Mouse (Mus musculus) ES-E14 (cell line): ENCODE data around the gene Mamdc4. TPM values are rescaled to one million over a fixed set of nuclear protein-coding genes. Genes with fewer than 3 reads are reported as not detected.
A peak's percentile ranks its signal among the peaks of the same experiment; 100 is the strongest.

ENCODE experiments used
- DNase-seq: peaks from one replicate; pipeline ENCODE4 v3.0.0-alpha.2; 2013; ENCODE audit warnings: low read depth, low spot score
- H3K27ac ChIP-seq: 2 replicates; pipeline ENCODE4 v1.5.1; 2012; ENCODE audit warnings: low read depth, mild to moderate bottlenecking, low read length, moderate library complexity, mixed read lengths; ENCODE audit not compliant: poor library complexity, insufficient read depth, severe bottlenecking
- H3K36me3 ChIP-seq: 2 replicates; pipeline ENCODE4 v1.6.1; 2012; ENCODE audit warnings: mild to moderate bottlenecking, low read length, moderate library complexity, mixed read lengths; ENCODE audit not compliant: control insufficient read depth, poor library complexity, insufficient read depth, severe bottlenecking
- H3K4me1 ChIP-seq, 2 experiments: fragments of 150-350 bp in 1 of 2; sonication (generic) in 1 of 2; 2 replicates each; pipeline ENCODE4 v1.6.1; 2012; ENCODE audit warnings: low read length in 2 of 2, mild to moderate bottlenecking in 1 of 2, mixed read lengths in 1 of 2; ENCODE audit not compliant: control insufficient read depth in 2 of 2, insufficient read depth in 2 of 2, poor library complexity in 1 of 2
- H3K4me3 ChIP-seq, 2 experiments: fragments of 150-350 bp in 1 of 2; sonication (generic) in 1 of 2; 2 replicates each; pipeline ENCODE4 v1.5.1; 2012; ENCODE audit warnings: low read length in 2 of 2, low read depth in 1 of 2, mild to moderate bottlenecking in 1 of 2, mixed read lengths in 1 of 2; ENCODE audit not compliant: insufficient read depth in 1 of 2, poor library complexity in 1 of 2, severe bottlenecking in 1 of 2
- H3K9ac ChIP-seq: 2 replicates; pipeline ENCODE4 v1.6.1; 2012; ENCODE audit warnings: low read depth, mild to moderate bottlenecking, low read length, mixed read lengths; ENCODE audit not compliant: poor library complexity, insufficient read depth, severe bottlenecking
- H3K9me3 ChIP-seq: fragments of 150-350 bp; sonication (generic); 2 replicates; pipeline ENCODE4 v1.6.1; 2012; ENCODE audit warnings: low read depth, mild to moderate bottlenecking, low read length; ENCODE audit not compliant: control insufficient read depth, insufficient read depth
- CHD2 ChIP-seq: IDR thresholded peaks from 2 replicates; pipeline ENCODE4 v1.6.1; 2014; ENCODE audit warnings: mild to moderate bottlenecking, low read depth, low read length, inconsistent platforms
- HCFC1 ChIP-seq: IDR thresholded peaks from 2 replicates; pipeline ENCODE4 v1.6.1; 2012; ENCODE audit warnings: low read length, inconsistent platforms, borderline replicate concordance; ENCODE audit not compliant: insufficient read depth
- MAFK ChIP-seq: IDR thresholded peaks from 2 replicates; pipeline ENCODE4 v1.6.1; 2014; ENCODE audit warnings: mild to moderate bottlenecking, low read depth, low read length, inconsistent platforms; ENCODE audit not compliant: insufficient read depth
- ZC3H11A ChIP-seq: IDR thresholded peaks from 2 replicates; pipeline ENCODE4 v1.6.1; 2012; ENCODE audit warnings: low read depth, mild to moderate bottlenecking, inconsistent platforms, low read length, borderline replicate concordance
- ZNF384 ChIP-seq: IDR thresholded peaks from 2 replicates; pipeline ENCODE4 v1.6.1; 2012; ENCODE audit warnings: low read depth, low read length, inconsistent platforms
- in situ Hi-C, 2 experiments: fragments of 600-800 bp; cut with MboI; formaldehyde crosslinking; loops; one replicate each; pipeline ENCODE4 v1.15.1; 2025; ENCODE audit warnings: low sequenced_read_pairs in 2 of 2, inconsistent platforms in 1 of 2; ENCODE audit not compliant: unreplicated experiment in 2 of 2
- total RNA-seq: library from RNA; depleted of rRNA; stranded (reverse); fragments of 300-350 nt; gene quantifications from 2 replicates; pipeline ENCODE4 v1.2.3, GENCODE M21; 2012

Mamdc4 gene
- total RNA-seq, 1 experiment: 4.1 TPM

DNA sequence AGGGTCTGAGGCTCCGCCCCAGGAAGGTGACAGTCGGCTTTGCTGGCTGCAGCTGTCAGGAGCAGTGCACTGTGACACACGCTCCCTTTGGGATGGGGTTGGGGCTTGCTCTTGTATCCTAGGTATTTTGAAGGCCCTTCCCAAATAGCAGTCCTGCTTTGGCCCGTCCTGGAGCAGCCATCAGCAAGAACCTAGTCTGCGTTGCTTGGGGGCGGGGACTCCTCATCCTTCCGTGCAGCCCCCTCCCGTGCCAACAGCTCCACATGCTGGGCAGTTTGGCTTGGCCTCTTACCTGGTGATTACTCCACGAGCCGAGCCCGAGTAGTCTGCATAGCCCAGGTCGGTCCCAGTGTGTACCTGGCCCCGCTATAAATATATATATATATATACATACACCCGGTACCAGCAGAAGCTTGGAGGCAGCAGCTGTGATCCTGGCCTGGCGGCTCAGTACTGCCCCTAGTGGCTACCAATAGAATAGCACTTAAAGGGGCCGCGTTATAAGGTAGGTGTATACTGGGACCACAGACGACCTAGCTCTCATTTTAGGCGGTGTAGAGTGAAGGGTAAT, 6.7 kb upstream of the Mamdc4 start, which contains the start of gene Ajm1:
TSS of gene Ajm1 (minus strand) at position 464 of the 571 bp plus-strand sequence.
- no peak within 1 kb of the TSS for H3K27ac ChIP-seq
- in situ Hi-C loops: no loop called here
- no peaks in the 10 kb centered on the region for H3K9me3 ChIP-seq
- H3K9ac ChIP-seq: no peak within 1 kb of the TSS
- H3K4me3 ChIP-seq: no peak within 1 kb of the TSS
- no peak for TF ChIP-seq MAFK
- no peak for TF ChIP-seq CHD2
- no peak for TF ChIP-seq HCFC1
- no peak for TF ChIP-seq ZNF384
- TF ChIP-seq ZC3H11A: no peak
- H3K4me1 ChIP-seq: peaks cover 0 to 31% of the 10 kb centered on the region in 2 experiments; a peak in 2 of 4 replicates
- peaks cover 16% of the 10 kb centered on the region; the same call in 1 of the 2 replicates for H3K36me3 ChIP-seq
- DNase-seq: no peak

DNA sequence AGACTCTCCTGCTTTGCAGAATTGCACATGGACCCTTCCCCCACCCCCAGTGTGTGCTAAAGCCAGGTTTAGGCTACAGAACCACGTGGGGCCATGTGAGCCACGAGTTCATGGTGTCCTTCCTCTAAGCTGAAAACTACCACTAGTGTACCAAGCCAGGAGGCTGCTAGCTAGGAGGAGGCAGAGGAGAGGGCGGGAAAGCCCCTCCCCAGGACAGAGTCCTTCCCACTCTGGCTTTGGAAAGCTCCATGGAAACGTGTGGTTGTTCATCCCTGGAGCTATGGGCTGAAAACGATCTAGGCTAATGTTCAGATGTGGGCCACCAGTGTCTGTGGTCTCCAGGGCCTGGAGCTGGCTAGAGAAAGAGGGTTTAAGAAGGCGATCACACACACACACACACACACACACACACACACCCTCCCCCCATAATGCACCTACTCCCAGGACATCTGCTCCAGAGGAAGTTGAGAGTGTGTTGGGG, 6.0 kb upstream of the Mamdc4 start:
- no peak for DNase-seq
- no peak overlapping the region for H3K27ac ChIP-seq
- no peak overlapping the region for H3K4me3 ChIP-seq
- no peaks in the 10 kb centered on the region for H3K9me3 ChIP-seq
- no peak overlapping the region for H3K9ac ChIP-seq
- TF ChIP-seq ZC3H11A (no peak), CHD2 (no peak), ZNF384 (no peak), MAFK (no peak), HCFC1 (no peak)
- H3K36me3 ChIP-seq: peaks cover 14% of the 10 kb centered on the region; the same call in 1 of the 2 replicates
- H3K4me1 ChIP-seq: peaks cover 0 to 35% of the 10 kb centered on the region in 2 experiments; a peak in 2 of 4 replicates
- in situ Hi-C loops: no loop called here

DNA sequence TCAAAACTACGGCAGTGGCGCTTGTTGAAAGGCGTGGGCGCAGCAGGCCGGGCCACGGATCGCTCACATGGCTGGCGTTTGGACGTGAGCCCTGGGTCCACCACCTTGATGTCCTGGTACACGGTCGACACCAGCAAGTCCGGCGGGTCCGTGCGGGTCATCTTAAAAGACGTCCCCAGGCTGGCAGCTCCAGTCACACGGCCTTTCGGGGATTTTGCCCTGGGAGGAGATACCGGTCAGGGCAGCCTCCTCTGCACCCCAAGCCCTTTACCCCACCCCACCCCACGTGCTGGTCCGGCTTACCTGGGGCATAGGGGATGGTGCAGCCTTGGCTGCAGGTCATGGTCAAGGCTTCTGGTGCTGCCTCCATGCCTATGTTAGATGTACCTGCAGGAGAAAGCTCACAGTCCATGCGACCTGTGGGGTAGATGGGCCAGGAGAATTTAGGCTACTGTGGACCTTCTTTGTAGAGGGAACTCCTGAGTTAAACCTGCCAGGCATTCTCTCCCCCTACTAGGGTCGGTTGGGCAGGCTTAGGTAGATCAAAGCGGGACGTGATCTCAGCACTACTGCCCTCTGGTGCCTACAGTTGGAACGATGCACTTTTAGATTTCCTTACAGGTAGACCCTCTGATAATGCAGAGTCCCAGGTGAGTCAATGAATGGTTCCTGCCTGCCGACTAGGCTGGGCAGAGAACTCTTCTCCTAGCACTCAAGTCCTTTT, 5.3 kb upstream of the Mamdc4 start:
- DNase-seq: peak; percentile 78
- TF ChIP-seq HCFC1 (no peak), ZC3H11A (0 out of 2 replicates have a peak, but pooled peaks have one; percentile 9)
- H3K9me3 ChIP-seq: no peaks in the 10 kb centered on the region
- H3K9ac ChIP-seq: peak overlapping the region; percentile 28; the same call in 1 of the 2 replicates
- in situ Hi-C loops: no loop called here
- peaks cover 7% of the 10 kb centered on the region; the same call in 1 of the 2 replicates for H3K36me3 ChIP-seq
- H3K27ac ChIP-seq: no peak overlapping the region
- peak overlapping the region; percentile 25 to 43 for H3K4me3 ChIP-seq
- peaks cover 0 to 37% of the 10 kb centered on the region in 2 experiments; a peak in 2 of 4 replicates for H3K4me1 ChIP-seq

DNA sequence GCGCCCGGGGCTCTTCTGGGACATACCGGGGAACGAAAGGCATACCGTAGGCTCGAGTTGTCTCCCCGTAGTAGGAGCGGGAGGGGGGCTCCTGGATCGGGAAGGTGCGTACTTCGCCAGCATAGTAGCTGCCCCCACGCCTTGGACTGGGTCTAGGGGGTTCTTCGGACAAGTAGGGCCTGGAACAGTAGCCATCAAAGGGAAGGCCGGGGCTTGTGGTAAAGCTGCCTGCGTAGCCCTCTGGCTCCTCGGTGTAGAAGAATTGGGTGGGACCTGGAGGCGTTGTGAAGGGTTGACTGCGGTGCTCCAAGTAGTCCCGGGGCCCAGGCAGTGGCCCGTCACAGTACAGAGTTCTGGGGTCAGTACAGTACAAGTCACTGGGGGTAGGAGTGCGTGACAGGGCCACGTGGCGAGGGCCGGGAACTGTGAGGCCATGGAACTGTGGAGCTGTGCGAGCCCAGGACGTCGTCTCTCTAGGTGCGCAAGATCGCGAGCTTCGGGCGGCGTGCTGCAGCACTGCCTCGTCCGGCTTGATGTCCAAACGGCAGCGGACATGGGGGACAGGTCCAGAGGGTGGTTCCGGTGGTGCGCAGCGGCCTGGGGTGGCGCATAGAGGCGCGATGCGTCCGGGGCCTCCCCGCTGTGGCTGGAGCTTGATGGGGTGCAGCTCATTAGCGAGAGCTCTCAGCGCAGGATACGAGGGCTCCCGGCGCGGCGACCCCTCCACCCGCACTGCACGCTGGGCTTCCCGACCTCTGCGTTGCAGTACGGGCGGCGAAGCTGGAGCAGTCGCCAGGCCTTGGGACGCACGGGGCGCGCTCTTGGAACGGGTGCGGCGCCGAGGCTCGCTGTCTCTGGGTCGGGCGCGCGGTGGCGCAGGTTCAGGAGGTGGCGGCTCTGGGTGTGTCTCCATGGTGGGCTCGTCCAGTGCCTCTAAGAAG, 4.4 kb upstream of the Mamdc4 start:
- no peaks in the 10 kb centered on the region for H3K9me3 ChIP-seq
- peak overlapping the region; percentile 25 to 43; a peak in 3 of 4 replicates for H3K4me3 ChIP-seq
- no peak overlapping the region for H3K27ac ChIP-seq
- H3K36me3 ChIP-seq: peaks cover 7% of the 10 kb centered on the region; the same call in 1 of the 2 replicates
- no peak for DNase-seq
- in situ Hi-C loops: no loop called here
- 0 out of 2 replicates have a peak overlapping the region, but pooled peaks have one; percentile 28 for H3K9ac ChIP-seq
- TF ChIP-seq HCFC1: no peak
- TF ChIP-seq MAFK: no peak
- no peak for TF ChIP-seq ZC3H11A
- TF ChIP-seq ZNF384: no peak
- TF ChIP-seq CHD2: no peak
- peaks cover 0 to 39% of the 10 kb centered on the region in 2 experiments; a peak in 2 of 4 replicates for H3K4me1 ChIP-seq
